Mouse (Mus musculus): ENCODE results near the gene Tmem120b.

- TF ChIP-seq UBTF (IDR thresholded peaks at IDR 0.05; ENCODE audit: low read depth, low read length) (no peak), RCOR1 (conservative IDR thresholded peaks at IDR 0.05; ENCODE audit: low read depth, low read length) (no peak), CTCF (conservative IDR thresholded peaks at IDR 0.05 in 1 of 2, IDR thresholded peaks at IDR 0.05 in 1 of 2; ENCODE audit: low read depth in 2 of 2, low read length in 2 of 2) (no peak), ZC3H11A (IDR thresholded peaks at IDR 0.05; ENCODE audit: low read depth, low read length) (no peak), POLR2A (IDR thresholded peaks at IDR 0.05; ENCODE audit: low read depth, low read length) (no peak), ZKSCAN1 (IDR thresholded peaks at IDR 0.05; ENCODE audit: borderline replicate concordance, low read depth, low read length) (no peak), MAZ (IDR thresholded peaks at IDR 0.05; ENCODE audit: low read depth, low read length) (no peak), MEF2A (IDR thresholded peaks at IDR 0.05; ENCODE audit: borderline replicate concordance, low read depth, low read length) (no peak), USF1 (IDR thresholded peaks at IDR 0.05; ENCODE audit: low read depth, low read length) (no peak), MXI1 (IDR thresholded peaks at IDR 0.05; ENCODE audit: low read depth, low read length) (no peak), HCFC1 (IDR thresholded peaks at IDR 0.05; ENCODE audit: low read depth, low read length) (no peak), JUND (conservative IDR thresholded peaks at IDR 0.05; ENCODE audit: low read depth, low read length) (no peak)
Observed at GRCm38 (mm10) chr5:123098487-123098886, 30.3 kb downstream of the Tmem120b start.

Data from CH12.LX (cell line).